Mouse (Mus musculus): Measurements from ENCODE around the gene Fam129a. TPM values are rescaled to one million over a fixed set of nuclear protein-coding genes. Genes with fewer than 3 reads are reported as not detected.

Fam129a gene
- polyA plus RNA-seq, 1 experiment from 2014 or later: 2.5 TPM

DNA sequence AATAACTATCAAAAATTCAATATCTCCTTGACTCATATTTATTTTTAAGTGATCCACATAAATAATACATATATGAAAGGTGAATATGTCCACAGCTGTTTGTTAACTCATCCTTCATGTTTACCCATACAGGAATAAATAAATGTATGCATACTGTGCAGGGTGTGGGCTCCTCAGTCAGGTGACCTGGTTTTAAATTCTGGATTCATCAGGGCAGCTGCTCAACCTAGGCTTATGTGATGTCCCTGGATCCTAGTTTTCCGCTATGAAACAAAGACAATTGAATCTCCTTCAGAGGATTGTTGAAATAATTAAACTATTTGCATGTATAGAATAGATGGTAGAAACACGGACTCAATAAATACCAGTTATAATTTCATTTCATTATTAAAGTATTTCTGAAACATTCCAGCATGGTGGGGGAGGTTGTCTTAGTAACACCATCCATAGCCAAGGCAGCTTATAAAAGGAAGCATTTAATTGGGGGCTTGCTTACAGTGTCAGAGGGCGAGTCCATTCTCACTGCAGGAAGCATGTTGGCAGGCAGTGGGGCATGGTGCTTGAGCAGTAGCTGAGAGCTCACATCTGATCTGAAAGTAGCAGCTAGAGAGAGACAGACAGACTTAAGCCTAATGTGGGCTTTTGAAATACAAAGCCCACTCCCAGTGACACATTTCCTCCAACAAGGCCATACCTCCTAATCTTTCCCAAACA is 198.4 kb downstream of the Fam129a start:
- peaks cover 16% of the 10 kb centered on the region for H3K36me3 ChIP-seq
- no peak overlapping the region for H3K27ac ChIP-seq
- H3K9me3 ChIP-seq: no peaks in the 10 kb centered on the region
- H3K4me3 ChIP-seq: no peak overlapping the region
- WGBS: 43% methylated on average over 3 of the region's 3 CpGs
- H3K4me2 ChIP-seq: no peak overlapping the region
- peaks cover 4% of the 10 kb centered on the region for H3K4me1 ChIP-seq (replicated peaks)
- no peak overlapping the region for H3K9ac ChIP-seq
- H3K27me3 ChIP-seq: no peaks in the 10 kb centered on the region
- ATAC-seq (ENCODE audit: low FRiP score): no peak

Other genes starting within 250 kb of the Fam129a start
- 276 and 277 TPM in 2 replicates for gene Ivns1abp, start 226.7 kb upstream of the Fam129a start, polyA plus RNA-seq (2015; fragmentation: Nextera tagmentation; extraction: Ambion mirVana)
- 20.6 and 22.7 TPM in 2 replicates for gene Swt1, start 142.7 kb upstream of the Fam129a start, polyA plus RNA-seq (2015; fragmentation: Nextera tagmentation; extraction: Ambion mirVana)
- 49.9 and 51.3 TPM in 2 replicates for gene Trmt1l, start 142.6 kb upstream of the Fam129a start, polyA plus RNA-seq (2015; fragmentation: Nextera tagmentation; extraction: Ambion mirVana)
- 120 and 123 TPM in 2 replicates for gene Rnf2, start 70.2 kb upstream of the Fam129a start, polyA plus RNA-seq (2015; fragmentation: Nextera tagmentation; extraction: Ambion mirVana)
- 17.9 and 18.8 TPM in 2 replicates for gene Edem3, start 184.2 kb downstream of the Fam129a start, polyA plus RNA-seq (2015; fragmentation: Nextera tagmentation; extraction: Ambion mirVana)